Mouse (Mus musculus) stomach, postnatal 0 days (tissue): ENCODE data around the gene Rptor. TPM values are rescaled to one million over a fixed set of nuclear protein-coding genes. Genes with fewer than 3 reads are reported as not detected.

Experiments used
- ATAC-seq: fragments of 200-750 bp; cut with Nextera tagmentation; 2 replicates; pipeline ENCODE4 v1.8.0; 2017; ENCODE audit not compliant: low FRiP score, low TSS enrichment
- DNase-seq: peaks from one replicate; pipeline ENCODE4 v3.0.0-alpha.2; 2016; ENCODE audit warnings: low spot score
- H3K27ac ChIP-seq: fragments of 300-500 bp; sonication (generic); replicated peaks from 2 replicates; pipeline ENCODE4 v1.5.1; 2014; ENCODE audit warnings: mild to moderate bottlenecking, control low read depth
- H3K27me3 ChIP-seq: fragments of 300-500 bp; sonication (generic); 2 replicates; pipeline ENCODE4 v1.6.1; 2014; ENCODE audit warnings: low read length; ENCODE audit not compliant: control insufficient read depth, insufficient read depth
- H3K36me3 ChIP-seq: fragments of 300-500 bp; sonication (generic); 2 replicates; pipeline ENCODE4 v1.6.1; 2014; ENCODE audit warnings: low read length, mixed read lengths; ENCODE audit not compliant: control insufficient read depth, insufficient read depth
- H3K4me1 ChIP-seq: fragments of 300-500 bp; sonication (generic); replicated peaks from 2 replicates; pipeline ENCODE4 v1.6.1; 2014; ENCODE audit warnings: antibody characterized with exemption; ENCODE audit not compliant: control insufficient read depth, insufficient read depth
- H3K4me2 ChIP-seq: fragments of 300-500 bp; sonication (generic); replicated peaks from 2 replicates; pipeline ENCODE4 v1.6.1; 2014; ENCODE audit warnings: low read depth, mild to moderate bottlenecking, control low read depth, moderate library complexity
- H3K4me3 ChIP-seq: fragments of 300-500 bp; sonication (generic); 2 replicates; pipeline ENCODE4 v1.5.1; 2014; ENCODE audit warnings: low read depth, low read length, control low read depth
- H3K9ac ChIP-seq: fragments of 300-500 bp; sonication (generic); 2 replicates; pipeline ENCODE4 v1.6.1; 2014; ENCODE audit warnings: mild to moderate bottlenecking, low read length, control low read depth, mixed read lengths
- H3K9me3 ChIP-seq: fragments of 300-500 bp; sonication (generic); 2 replicates; pipeline ENCODE4 v1.6.1; 2016; ENCODE audit warnings: low read length; ENCODE audit not compliant: control insufficient read depth
- CTCF ChIP-seq: IDR thresholded peaks from 2 replicates; pipeline ENCODE4 v1.5.1; 2016; ENCODE audit warnings: antibody characterized with exemption, low read depth, mild to moderate bottlenecking, moderate library complexity
- EP300 ChIP-seq: optimal IDR thresholded peaks from 2 replicates; pipeline ENCODE3; 2016; ENCODE audit warnings: antibody characterized with exemption
- WGBS: fragments of 180-500 bp; shearing (Covaris S2); extraction: QIAGEN DNeasy Blood & Tissue Kit; methylation state at CpG from one replicate; pipeline ENCODE4 v1.1.7; 2014; 5-methylcytosine and 5-hydroxymethylcytosine counted together
- polyA plus RNA-seq: library from polyadenylated mRNA; unstranded; fragments of >200 nt; fragmentation: Nextera tagmentation; extraction: Ambion mirVana; gene quantifications from 2 replicates; pipeline ENCODE4 v1.2.1, GENCODE M21; 2015

Rptor gene
- polyA plus RNA-seq, 1 experiment from 2014 or later, result 3.7 TPM

- Histone ChIP-seq H3K4me2 (no peak overlapping the region), H3K4me1 (no peaks in the 10 kb centered on the region), H3K9me3 (no peaks in the 10 kb centered on the region), H3K36me3 (no peaks in the 10 kb centered on the region), H3K27ac (no peak overlapping the region), H3K27me3 (no peaks in the 10 kb centered on the region), H3K9ac (no peak overlapping the region; the same call in 1 of the 2 replicates), H3K4me3 (no peak overlapping the region)
- no peak for DNase-seq
- TF ChIP-seq EP300, result no peak
- TF ChIP-seq CTCF, result no peak
- WGBS, result 59% methylated on average over 15 of the region's 15 CpGs
- no peak for ATAC-seq
Measured at GRCm38 (mm10) chr11:119572316-119573010, 30.2 kb upstream of the Rptor start.

- WGBS, result 9% methylated on average over 4 of the region's 4 CpGs
- Histone ChIP-seq H3K36me3 (no peaks in the 10 kb centered on the region), H3K4me1 (no peaks in the 10 kb centered on the region), H3K9ac (no peak overlapping the region), H3K4me2 (no peak overlapping the region), H3K4me3 (no peak overlapping the region), H3K9me3 (no peaks in the 10 kb centered on the region), H3K27ac (no peak overlapping the region), H3K27me3 (no peaks in the 10 kb centered on the region)
- ATAC-seq, result no peak
- TF ChIP-seq EP300 (no peak), CTCF (no peak)
- no peak for DNase-seq
Measured at GRCm38 (mm10) chr11:119576855-119577254, 25.9 kb upstream of the Rptor start.

DNA sequence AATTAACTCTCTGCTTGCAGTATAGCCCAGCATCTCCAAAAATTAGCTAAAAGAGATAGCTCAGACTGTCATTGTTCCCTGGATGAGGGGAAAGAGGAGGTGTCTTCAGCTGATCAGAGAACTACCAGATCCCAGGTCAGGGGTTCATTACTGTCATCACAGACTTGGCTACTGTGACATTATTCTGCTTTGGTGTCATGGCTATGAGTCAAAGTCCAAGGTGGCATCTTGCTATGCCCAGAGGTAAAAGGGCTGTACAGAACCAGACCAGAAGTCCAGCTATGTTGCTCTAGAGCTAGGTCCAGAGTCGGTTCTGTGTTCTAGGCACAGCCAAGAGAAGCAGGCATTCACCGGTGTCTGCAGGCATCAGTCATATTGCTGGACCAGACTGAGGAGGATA is 25.0 kb upstream of the Rptor start:
- DNase-seq (no peak), ATAC-seq (no peak)
- Histone ChIP-seq H3K36me3 (no peaks in the 10 kb centered on the region), H3K9me3 (no peaks in the 10 kb centered on the region), H3K27ac (no peak overlapping the region), H3K9ac (no peak overlapping the region), H3K4me3 (no peak overlapping the region), H3K27me3 (no peaks in the 10 kb centered on the region), H3K4me2 (no peak overlapping the region), H3K4me1 (no peaks in the 10 kb centered on the region)
- WGBS, result 90% methylated on average over 2 of the region's 2 CpGs
- TF ChIP-seq CTCF (no peak), EP300 (no peak)

DNA sequence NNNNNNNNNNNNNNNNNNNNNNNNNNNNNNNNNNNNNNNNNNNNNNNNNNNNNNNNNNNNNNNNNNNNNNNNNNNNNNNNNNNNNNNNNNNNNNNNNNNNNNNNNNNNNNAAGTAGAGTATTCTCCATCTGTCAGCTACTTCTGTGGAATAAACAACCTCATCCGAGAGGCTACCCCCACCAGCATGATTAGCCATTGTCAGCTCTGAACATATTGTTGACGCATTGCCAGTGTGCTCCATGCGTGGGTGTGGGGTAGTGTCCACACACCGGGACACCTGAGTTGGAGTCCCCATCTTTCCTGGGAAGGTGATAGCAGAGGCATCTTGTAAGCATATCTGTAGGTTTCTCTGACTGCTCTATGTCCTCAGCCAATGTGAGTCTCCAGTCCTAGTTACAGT is 16.2 kb upstream of the Rptor start:
- no peaks in the 10 kb centered on the region for H3K36me3 ChIP-seq
- no peaks in the 10 kb centered on the region for H3K4me1 ChIP-seq
- no peak overlapping the region for H3K9ac ChIP-seq
- no peaks in the 10 kb centered on the region for H3K9me3 ChIP-seq
- WGBS, result 48% methylated on average over 4 of the region's 4 CpGs
- DNase-seq, result no peak
- ATAC-seq, result no peak
- H3K4me3 ChIP-seq, result no peak overlapping the region
- no peaks in the 10 kb centered on the region for H3K27me3 ChIP-seq
- no peak overlapping the region for H3K27ac ChIP-seq
- no peak for TF ChIP-seq CTCF
- TF ChIP-seq EP300, result no peak
- no peak overlapping the region for H3K4me2 ChIP-seq

DNA sequence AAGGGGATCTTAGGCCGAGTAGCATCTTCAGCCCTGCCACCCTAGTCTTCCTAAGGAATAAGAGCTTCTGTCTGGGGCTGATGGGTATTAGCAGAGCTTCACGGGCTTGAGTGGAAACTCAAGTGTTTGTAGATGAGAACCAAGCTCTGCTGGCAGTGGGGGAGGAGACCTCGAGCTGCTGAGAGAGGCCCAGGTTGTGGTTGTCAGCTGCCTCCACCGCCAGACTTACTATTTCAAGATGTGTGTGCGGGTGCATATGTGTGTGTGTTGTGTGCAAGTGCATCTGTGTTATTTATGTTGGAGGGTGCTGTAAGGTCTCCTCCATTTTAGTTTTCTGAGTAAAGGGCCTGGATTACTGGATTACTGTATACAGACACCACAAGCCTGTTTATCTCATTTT is 15.6 kb upstream of the Rptor start:
- 49% methylated on average over 5 of the region's 5 CpGs for WGBS
- no peak overlapping the region for H3K27ac ChIP-seq
- no peak overlapping the region for H3K9ac ChIP-seq
- DNase-seq, result no peak
- no peak overlapping the region for H3K4me3 ChIP-seq
- H3K36me3 ChIP-seq, result no peaks in the 10 kb centered on the region
- H3K4me1 ChIP-seq, result no peaks in the 10 kb centered on the region
- TF ChIP-seq CTCF (no peak), EP300 (no peak)
- no peaks in the 10 kb centered on the region for H3K27me3 ChIP-seq
- H3K9me3 ChIP-seq, result no peaks in the 10 kb centered on the region
- no peak for ATAC-seq
- no peak overlapping the region for H3K4me2 ChIP-seq

DNA sequence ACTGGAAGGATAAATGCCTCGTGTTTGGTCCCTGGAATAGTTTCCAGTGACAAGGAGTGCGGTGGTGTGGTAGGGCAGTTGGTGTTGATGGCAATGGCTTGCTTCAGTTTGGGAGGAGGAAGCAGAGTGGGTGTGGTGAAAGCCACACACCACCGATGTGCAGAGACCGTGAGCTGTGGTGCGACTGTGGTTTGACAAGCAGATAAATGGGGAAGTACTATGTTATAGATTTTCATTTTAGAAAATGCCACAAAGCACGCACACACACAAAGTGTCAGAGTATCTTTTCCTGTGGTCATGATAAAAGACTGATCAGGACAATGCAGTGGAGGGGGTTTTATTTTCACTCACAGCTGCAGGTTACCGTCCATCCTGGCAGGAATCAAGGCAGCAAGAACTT is 13.5 kb upstream of the Rptor start:
- H3K27ac ChIP-seq, result no peak overlapping the region
- no peak overlapping the region for H3K9ac ChIP-seq
- no peak overlapping the region for H3K4me2 ChIP-seq
- no peaks in the 10 kb centered on the region for H3K4me1 ChIP-seq
- H3K36me3 ChIP-seq, result no peaks in the 10 kb centered on the region
- no peak for DNase-seq
- no peak for ATAC-seq
- no peaks in the 10 kb centered on the region for H3K9me3 ChIP-seq
- H3K4me3 ChIP-seq, result no peak overlapping the region
- H3K27me3 ChIP-seq, result no peaks in the 10 kb centered on the region
- WGBS, result 65% methylated on average over 7 of the region's 7 CpGs
- TF ChIP-seq CTCF, result no peak
- no peak for TF ChIP-seq EP300
